Mouse (Mus musculus) kidney, adult 2 months (tissue): ENCODE measurements at regions not wholly inside any gene's neighbourhood (a gene's known extent, or its start where the extent isn't known, plus 50 kb on each side); places are given as distances from the start of the nearest gene placed in this dataset.

Source experiments
- CTCF ChIP-seq: fragments of 200-500 bp; conservative IDR thresholded peaks from 2 replicates; pipeline ENCODE4 v1.5.1; 2011; ENCODE audit warnings: low read depth, mild to moderate bottlenecking, control low read depth, low read length, moderate library complexity, mixed read lengths; ENCODE audit not compliant: insufficient read depth, insufficient read length
- POLR2A ChIP-seq: fragments of 200-500 bp; IDR thresholded peaks from one replicate; pipeline ENCODE4 v1.6.1; 2011; ENCODE audit warnings: low read depth, low read length, control low read depth

DNA sequence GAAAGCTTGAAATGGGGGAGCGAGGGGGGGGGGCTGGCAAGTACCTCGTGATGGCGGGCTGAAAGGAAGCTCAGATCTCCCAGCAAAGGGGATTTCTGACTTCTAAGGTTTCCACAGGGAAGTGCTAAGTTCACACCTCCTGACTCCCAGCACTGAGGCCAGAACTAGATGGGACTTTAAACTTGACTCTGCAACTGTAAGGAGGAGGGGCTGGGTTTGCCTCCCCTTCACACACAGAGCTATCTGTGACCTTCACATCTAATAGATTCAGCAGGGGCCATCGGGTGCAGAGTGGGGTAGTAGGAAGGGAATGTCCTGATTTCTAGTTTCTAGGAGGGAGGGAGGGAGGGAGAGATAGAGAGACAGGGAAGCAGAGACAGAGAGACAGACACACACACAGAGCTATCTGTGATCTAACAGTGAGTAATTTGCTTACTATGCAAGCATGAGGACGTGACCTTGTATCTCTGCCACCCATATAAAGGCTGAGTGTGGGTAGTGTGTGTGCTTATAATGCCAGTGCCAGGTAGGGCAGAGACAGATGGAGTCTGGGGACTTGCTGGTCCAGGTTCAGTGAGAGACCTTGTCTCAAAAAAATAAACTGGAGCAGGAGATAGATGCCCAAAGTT, 125.2 kb upstream of the Shb start:
- no peak for TF ChIP-seq POLR2A
- TF ChIP-seq CTCF = no peak
